Mouse (Mus musculus): Measurements from ENCODE around the gene Gtf3c3.

Gtf3c3 gene

GRCm38 (mm10) chr1:54438340-54439079, at the start of gene Gtf3c3:
Gene Gtf3c3 (minus strand): TSS chr1:54438971.
- peak; percentile 82 for DNase-seq (ENCODE audit: low read depth)

- no peak for DNase-seq (ENCODE audit: low read depth)
These were observed 46.1 kb upstream of the Gtf3c3 start for GRCm38 (mm10) chr1:54484744-54485420.

GRCm38 (mm10) chr1:54480491-54480890, 41.7 kb upstream of the Gtf3c3 start:
- no peak for DNase-seq (ENCODE audit: low read depth)

DNA sequence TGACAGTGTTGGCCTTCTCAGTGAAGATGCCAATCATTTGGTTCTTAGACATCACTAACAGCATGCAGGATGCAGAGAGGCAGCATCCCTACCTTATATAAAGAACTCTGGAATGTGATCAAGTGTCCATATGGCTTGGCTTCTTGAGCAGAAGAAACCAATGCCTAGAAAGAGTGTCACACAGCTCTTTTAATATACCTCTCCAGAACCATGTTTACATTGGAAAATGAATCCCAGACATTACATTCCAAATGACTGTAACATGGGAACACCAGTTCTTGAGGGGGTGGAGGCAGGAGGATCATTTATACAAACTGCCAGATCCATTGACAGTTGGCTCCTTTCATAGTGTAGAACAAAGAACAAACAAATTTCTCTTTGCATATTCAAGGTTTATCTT, 29.9 kb upstream of the Gtf3c3 start:
- no peak for DNase-seq (ENCODE audit: low read depth)

GRCm38 (mm10) chr1:54467366-54467765, 28.6 kb upstream of the Gtf3c3 start:
- peak; percentile 19 for DNase-seq (ENCODE audit: low read depth)

- no peak for DNase-seq (ENCODE audit: low read depth)
These were observed 13.3 kb upstream of the Gtf3c3 start for GRCm38 (mm10) chr1:54452116-54452515.

- no peak for DNase-seq (ENCODE audit: low read depth)
These were observed 10.1 kb upstream of the Gtf3c3 start for GRCm38 (mm10) chr1:54448833-54449232.

DNA sequence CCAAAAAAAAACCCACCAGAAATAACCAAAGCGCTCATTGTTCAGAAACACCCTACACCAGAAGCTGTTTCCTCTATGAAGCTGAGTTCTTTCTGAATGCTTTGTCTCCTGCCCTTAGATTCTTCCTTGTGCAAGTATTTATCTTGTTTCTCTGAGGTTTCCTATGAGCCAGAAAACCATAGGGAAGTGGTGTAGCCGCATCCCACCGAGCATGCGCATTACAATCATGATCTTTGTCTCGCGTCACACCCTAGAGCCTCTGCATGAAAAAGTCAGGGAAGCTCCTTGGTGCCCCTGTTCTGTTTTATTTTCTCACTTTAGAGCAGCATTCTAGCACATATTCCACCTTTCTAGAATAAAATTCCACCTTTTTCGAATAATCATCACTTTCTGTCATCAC, 4.9 kb upstream of the Gtf3c3 start:
- peak; percentile 80 for DNase-seq (ENCODE audit: low read depth)

DNA sequence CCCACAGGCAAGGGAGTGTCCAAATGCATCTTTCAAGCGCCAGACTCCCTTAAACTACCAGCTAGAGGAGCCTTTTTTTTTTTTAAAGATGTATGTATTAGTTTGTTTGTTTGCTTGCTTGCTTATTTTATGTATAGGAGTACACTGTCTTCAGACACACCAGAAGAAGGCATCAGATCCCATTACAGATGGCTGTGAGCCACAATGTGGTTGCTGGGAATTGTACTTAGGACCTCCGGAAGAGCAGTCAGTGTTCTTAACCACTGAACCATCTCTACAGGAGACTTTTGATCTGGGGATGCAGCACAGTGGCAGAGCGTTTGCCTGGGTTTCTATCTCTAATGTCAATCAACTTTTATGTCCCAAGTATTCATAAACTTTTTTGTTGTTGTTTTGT, 307 bp upstream of the Gtf3c3 start:
- no peak for DNase-seq (ENCODE audit: low read depth)

DNA sequence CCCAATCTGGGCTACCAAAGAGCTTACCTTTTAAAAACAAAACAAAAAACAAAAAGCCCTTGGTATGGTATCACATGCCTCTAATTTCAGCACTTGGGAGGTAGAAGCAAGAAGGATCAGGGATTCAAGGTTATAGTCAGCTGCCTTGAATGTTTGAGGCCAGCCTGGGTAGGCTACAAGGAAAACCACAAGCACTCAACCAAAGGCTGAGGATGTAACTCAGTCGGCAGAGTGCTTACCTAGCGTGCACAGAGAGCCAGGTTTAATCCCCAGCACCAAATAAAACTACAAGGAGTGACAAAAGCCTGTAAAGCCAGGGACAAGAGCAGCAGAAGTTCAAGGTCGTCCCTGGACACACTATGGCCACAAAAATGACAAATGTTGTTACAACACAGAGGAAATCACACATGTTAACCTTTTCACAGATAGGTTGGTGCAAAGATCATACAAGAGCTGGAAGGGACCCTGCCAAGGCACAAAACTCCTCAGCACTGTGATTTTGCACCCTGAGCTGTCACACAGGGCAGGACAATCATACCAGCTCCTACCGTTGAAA, 16.5 kb downstream of the Gtf3c3 start:
- DNase-seq (ENCODE audit: low read depth): no peak

DNA sequence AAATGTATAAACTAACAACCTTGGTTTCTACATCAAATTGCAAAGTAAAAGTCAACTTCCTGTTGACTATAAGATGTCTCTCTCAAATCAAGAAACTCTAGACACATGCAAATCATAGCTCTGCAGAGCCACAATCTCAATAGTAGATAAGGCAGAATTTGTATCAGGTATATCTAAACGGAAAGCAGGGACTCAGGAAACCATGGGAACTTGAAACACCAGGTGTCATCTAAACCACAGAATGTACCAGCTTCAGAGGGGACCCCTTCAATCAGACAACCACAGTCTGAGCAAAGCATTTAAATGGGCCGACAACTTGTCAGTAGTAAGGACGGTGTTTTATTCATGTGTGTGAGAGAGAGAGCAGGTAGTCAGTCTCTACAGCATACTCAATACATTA, 17.1 kb downstream of the Gtf3c3 start:
- DNase-seq (ENCODE audit: low read depth): no peak

DNA sequence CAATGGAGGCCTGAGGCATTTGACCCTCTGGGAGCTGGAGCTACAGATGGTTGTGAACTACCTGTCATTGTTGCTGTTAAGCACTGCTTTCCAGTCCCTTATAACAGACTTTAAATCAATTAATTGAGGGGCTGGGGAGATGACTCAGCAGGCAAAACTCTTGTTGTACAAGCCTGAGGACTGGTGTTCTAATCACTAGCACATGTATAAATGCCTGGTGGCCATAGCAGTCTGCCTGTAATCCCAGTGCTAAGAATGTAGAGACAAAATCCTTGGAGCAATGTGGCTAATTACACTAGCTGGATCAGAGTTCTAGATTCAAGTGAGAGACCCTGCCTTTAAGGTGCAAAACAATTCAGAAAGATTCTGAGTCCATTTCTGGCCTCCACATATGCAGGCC, 36.0 kb downstream of the Gtf3c3 start:
- DNase-seq (ENCODE audit: low read depth): no peak

DNA sequence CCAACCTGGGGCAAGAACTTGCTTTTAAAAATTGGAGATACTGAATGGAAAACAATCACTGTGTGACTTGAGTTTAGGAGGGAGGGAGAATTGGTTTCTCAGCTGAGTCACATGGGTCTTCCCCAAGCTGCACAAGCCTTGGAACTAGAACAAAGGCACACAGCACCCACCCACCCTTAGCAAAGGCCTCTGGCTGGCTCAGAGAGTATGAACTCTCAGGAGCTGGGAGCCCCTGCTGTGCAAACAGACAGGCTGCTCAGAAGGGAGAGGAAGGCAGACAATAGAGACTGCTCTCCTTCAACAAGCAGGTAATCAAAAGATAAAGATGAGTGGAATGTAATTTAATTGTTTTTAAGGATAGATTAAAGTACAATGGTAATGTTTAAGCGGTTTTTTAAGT, 54.5 kb downstream of the Gtf3c3 start:
- DNase-seq (ENCODE audit: low read depth): no peak

DNA sequence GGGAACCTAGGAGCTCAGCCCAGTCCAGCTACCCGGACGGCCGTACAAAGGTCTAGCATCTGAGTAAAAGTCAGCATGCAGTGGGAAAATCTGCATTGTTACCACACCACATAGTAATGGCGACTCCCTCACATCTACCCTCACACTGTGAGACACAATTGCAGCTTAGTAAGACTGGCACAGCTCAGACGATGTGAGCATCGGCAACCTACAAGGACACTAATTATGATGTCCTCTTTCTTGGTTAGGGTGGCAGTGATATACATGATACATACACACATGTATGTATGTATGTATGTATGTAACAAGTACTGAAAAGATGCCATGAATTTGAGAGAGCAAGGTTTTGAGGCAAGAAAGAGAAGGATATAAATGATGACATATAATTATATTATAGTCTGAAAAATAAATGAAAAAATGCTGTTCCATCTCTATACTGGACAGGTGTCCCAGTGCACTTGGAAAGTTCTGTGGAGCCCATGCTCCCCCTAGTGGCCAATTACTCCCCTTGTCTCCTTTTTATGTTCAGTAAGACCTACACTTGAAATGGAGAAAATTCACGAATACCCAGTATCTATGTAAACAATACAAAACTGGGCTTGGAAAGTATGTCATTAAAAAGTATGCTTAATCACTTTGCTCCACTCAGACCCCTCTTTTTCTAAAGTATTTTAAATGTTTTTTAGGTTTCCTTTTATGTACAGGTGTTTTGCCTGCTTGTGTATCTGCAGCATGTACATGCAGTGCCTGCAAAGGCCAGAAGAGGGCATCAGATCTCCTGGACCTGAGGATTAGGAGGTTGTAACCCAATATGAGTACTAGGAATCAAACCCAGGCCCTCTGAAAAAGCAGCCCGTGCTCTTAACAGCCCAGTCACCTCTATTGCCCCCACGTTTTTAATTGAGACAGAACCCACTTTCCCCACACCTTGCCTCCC, 57.5 kb downstream of the Gtf3c3 start:
- DNase-seq (ENCODE audit: low read depth): peak; percentile 72

DNA sequence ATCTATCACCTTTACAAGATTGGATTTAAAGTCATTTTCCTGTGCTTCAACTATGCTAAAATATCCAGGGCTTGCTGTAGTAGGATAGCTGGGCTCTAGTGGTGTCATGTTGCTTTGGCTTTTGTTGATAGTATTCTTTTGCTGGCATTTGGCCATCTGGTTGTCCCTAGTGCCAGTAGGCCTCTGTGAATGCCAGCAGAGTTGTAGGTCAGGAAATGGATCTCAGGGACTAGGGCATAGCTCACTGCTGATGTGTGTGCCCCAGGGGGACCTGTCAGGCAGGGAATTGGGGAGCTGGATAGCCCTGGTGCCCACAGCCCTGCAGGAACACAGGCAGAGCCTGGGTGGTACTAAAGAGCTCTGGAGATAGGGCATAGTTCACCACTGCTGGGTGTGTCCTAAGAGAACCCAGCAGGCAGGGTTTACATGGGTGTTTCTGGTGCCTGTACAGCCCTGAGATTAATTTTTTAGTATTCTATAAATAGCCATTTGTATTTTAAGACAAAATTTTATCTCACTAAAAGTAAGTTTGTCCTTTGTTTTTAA, 61.2 kb downstream of the Gtf3c3 start:
- DNase-seq (ENCODE audit: low read depth): no peak

DNA sequence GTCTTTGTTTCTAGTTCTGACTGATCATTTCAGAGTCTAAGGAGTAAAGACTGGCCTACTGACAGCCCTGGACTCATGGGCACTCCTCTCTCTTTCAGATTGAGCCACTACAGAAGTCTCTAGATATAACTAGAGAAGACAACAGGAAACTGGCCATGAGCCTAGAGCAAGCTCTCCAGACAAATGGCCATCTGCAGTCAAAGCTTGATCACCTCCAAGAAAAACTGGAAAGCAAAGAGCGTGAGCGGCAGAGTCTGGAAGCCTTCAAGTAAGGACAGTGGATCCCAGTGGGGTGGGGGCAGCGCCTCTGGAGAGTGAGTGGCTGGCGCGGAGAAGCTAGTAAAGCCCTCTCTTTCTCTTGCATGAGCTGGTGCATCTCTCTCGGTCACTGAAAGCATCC, 82.2 kb downstream of the Gtf3c3 start:
- DNase-seq (ENCODE audit: low read depth): no peak

- no peak for DNase-seq (ENCODE audit: low read depth)
These were observed 83.3 kb downstream of the Gtf3c3 start for GRCm38 (mm10) chr1:54355485-54355884.

GRCm38 (mm10) chr1:54354786-54355185, 84.0 kb downstream of the Gtf3c3 start:
- no peak for DNase-seq (ENCODE audit: low read depth)
